Mouse (Mus musculus): ENCODE results near the gene Fbxw7.
A peak's percentile ranks its signal among the peaks of the same experiment; 100 is the strongest.

DNA sequence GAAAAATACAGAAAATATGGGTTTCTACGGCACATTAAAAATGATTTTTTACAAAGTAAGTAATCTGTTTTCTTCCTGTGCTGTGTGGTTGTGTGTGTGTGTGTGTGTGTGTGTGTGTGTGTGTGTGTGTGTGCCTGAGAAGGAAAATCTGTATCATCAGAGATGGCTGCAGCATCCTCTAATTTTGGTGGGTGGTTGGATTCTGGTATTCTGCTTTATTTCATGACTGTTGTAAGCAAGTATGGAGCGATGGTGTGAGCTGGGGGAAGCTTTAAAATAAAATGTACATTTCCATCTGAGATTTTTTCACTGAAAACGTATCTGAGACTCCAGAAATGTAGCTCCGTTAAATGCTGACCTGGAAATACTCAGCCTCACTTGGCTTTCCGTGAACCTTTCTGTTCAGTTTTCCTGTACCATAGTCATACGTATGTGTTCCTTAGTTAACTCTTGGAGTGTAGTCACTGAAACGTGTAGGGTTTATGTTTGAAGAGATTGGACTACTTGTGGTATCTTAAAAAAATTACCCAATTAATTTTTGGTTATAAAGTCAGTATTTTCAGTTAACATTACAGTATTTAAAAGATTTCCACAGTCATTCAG is 137.6 kb downstream of the Fbxw7 start:
- TF ChIP-seq CTCF (conservative IDR thresholded peaks at IDR 0.05 in 1 of 2, IDR thresholded peaks at IDR 0.05 in 1 of 2; ENCODE audit: low read depth in 2 of 2, low read length in 2 of 2): no peak
- peak; percentile 10; the same call in 1 of the 2 replicates for TF ChIP-seq TCF12 (IDR thresholded peaks at IDR 0.05; ENCODE audit: low read depth, low read length)

All from CH12.LX (cell line).